Mouse (Mus musculus) frontal cortex, postnatal 36 days (tissue): Measurements from ENCODE around the gene Dnaic1.
"Not testable (repeated sequence)": the region's sequence is repeated elsewhere in the genome, so short reads cannot be mapped to it uniquely, and the experiment has no call there.

Experiments
- DNase-seq, 2 experiments: peaks; one replicate each; pipeline ENCODE4 v3.0.0; 2022; ENCODE audit warnings: low spot score in 2 of 2

Gene Dnaic1

DNA sequence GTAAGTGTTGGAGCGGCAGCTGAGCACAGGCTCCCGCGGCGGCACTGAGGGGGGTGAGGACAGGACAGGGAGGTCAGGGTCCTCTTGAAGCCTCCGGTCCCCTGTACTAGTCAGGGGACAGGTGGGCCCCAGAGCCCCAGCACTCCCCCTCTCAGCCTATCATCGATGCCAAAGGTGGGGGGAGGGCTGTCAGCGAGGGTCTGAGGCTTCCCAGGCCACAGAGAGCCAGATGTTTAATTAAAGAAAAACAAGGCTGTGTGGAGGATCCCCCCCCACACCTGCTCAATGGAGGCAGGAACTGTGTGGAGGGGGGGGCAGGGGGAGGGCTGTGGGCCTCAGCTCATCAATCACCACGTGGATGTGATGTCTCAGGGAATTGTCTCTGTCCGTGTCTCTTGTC is 94.0 kb downstream of the Dnaic1 start:
- DNase-seq = no peak

DNA sequence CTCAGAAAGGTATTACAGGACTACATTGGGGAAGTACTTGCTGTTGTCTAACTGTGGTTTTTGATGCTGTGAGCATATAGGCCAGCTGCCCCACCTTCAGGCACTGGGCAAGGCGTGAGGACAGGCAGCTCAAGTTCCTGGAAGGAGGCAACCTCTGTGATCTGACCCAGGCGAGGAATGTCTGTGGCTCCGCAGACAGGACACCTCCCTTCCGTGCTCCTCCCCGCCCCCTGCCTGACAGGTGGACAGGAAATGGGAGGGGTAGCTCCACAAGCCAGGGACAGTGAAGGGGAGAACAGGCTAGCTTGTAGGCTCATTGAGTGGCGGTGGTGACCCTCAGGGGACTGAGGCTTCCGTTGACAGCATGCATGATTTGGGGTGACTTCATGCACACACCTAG is 95.0 kb downstream of the Dnaic1 start:
- DNase-seq = no peak

DNA sequence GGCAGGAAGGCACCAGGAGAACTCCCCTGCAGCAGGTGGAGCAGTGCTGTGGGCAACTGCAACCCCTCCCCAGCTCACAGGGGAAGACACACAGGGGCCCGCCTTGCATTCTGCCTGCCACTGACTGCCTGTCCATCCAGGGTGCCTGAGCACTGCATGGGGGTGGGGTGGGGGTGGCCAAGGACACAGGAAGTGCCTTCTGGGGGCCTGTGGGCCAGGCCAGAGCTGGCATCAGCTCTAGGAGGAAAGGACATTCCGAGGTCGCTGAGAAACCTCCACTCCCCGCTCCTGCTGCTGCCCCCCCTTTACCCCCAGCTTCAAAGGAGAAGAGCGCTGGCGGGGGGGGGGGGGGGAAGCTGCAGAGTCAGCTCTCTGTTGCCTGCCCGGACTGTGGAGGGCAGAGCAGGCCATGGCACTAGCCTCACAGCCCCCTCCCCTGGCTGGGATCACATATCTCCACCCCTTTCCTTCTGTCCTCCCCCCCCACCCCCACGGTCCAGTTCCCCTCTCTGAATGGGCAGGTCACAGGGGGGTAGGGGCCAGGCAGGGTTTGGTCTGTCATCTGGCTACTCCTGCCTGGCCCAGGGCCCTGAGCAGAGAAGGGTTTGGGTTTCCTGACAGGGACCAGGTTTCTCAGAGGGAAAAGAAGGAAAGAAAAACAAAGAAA is 95.6 kb downstream of the Dnaic1 start:
- DNase-seq = no peak

DNA sequence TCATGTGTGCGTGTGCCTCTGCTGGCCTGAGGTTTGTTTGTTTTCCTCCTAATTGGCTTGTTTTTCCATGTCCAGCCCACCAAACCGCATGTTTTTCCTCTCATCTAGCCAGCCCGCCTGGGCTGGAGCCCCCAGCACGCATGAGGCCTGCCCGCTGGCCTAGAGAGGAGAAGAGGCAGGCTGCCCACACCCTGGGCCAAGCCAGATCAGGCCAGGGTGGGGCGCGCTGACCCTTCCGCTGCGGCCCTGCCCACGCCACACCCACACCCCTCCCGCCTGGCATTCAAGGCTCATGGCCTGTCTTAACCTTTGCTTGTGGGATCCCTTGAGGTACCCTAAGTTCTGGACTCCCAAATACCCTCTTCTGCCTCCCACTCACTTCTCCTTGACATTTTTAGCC is 97.1 kb downstream of the Dnaic1 start:
- no peak for DNase-seq

DNA sequence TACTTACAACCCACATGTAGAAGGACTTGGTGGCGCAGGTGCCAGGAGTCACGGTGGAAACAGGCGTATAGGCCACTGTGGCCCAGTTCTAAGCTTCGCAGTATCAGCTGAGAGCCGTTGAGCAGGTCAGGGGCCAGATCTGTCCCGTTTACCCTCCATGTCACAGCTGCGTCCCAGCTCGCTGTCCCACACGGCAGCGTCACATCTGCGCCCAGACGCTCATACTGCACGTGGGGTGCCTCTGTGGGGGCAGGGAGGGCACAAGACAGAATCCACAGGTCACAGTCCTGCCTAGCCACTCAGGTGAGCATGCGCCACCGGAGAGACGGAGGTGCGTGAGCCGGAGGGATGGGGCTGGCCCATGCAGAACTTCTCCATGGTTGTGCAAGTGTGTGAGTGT is 101.3 kb downstream of the Dnaic1 start:
- no peak for DNase-seq

DNA sequence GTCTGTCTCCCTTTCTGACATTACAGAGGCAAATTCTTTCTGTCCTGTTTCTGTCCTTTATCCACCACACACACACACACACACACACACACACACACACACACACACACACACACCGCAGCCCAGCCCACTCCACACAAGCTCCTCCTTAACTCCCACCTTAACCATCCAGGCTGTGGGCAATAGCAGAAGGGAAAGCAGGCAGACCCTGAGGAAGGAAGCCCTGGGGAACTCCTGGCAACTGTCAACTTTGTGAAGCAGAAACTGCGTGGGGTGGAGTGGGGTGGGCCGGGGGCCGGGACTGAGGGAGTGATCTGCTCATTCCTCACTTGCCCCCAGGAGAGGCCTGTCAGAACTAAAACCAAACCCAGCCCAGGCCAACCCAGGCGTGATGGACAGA is 101.9 kb downstream of the Dnaic1 start:
- DNase-seq = no peak

DNA sequence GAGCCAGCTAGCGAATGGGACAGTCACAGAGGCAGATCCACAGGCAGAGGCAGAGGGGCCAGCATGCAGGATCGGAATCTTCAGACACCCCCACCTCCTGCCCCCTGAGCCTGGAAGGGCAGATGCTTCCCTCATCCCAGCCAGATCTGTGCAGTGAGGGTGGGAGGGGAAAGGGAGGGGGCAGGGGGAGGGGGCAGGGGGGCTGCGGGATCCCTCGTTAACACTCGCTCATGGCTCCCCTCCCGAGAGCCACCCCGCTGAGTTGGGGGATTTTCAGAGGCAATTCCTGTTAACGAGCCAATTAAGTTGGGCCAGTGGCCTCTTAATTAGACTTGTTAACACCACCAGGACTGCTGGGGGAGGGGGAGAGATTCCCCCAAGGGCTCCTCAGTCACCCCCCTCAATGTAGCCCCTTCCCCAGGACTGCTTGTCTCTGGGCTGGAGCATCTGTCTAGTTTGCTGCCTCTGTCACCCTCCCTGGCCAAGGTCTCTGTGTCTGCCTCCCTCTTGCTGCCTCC is 102.4 kb downstream of the Dnaic1 start:
- no peak for DNase-seq

DNA sequence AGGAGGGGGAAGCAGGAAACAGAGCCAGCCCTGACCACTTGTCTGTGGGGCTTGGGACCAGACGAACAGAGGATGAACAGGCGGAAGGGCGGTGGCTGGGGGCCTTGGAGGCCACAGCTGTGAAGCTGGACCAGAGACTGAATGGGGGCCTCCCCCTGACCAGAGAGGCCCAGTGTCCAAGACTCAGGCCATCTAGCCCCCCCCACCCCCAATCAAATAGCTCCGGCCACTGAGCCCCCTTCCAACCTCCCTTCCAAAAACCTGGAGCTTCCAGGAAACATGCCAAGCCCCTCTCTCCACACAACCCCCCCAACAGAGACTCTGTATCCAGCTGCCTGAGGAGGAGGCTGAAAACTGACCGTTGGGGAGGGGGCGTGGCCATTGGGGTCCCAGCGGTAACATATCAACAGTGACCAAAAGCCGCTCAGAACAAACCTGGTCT is 103.0 kb downstream of the Dnaic1 start:
- no peak for DNase-seq

DNA sequence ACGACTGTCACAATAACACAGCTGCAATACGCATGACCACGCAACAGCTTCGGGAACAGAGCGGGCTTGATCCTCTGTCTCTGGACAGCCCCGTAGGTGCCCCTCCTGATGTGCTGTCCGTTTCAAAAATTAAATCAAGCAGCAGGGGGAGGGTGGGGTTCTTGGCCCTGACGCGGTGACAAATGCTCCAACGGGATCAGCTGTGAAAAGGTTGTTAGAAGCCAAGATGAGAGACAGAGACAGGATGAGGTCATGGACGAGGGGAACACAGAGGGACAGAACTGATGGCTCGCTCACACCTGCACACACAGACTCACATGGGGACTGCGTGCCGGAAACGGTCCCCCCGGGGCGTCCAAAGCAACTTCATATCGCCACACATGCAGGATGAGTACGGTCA is 103.6 kb downstream of the Dnaic1 start:
- no peak for DNase-seq

DNA sequence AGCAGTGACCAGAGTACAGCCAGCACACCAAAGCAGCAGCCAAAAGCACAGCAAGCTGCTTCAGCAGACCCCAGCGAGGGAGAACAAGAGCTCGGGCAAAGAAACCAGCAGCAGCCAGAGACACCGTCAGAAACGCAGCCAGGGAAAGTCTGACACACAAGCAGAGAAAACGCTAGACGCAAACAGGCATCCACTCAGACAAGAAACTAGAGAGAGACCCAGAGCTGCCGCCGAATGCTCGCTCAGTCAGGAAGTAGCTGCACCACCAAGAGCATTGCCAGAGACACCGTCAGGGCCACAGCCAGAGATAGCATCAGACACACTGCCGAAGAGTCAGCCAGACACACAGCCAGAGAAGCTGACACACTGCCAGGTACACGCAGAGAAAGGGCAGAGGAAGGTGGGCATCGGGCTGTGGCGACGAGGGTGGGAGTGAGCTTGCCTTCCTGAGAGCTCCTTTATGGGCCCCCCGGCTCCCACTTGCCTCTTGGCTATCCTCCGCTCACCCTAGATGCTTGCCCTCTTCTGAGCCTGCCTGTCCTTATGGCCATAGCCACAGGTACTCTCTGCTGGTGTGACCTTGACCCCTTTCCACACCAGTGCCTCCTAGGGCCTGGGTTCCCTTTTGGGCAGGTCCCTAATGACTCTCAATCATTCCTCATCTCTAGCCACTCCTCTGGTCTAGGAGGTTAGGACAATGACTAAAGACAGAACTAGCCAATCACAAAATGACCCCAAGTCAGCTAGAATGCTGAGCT is 106.9 kb downstream of the Dnaic1 start:
- DNase-seq = no peak

DNA sequence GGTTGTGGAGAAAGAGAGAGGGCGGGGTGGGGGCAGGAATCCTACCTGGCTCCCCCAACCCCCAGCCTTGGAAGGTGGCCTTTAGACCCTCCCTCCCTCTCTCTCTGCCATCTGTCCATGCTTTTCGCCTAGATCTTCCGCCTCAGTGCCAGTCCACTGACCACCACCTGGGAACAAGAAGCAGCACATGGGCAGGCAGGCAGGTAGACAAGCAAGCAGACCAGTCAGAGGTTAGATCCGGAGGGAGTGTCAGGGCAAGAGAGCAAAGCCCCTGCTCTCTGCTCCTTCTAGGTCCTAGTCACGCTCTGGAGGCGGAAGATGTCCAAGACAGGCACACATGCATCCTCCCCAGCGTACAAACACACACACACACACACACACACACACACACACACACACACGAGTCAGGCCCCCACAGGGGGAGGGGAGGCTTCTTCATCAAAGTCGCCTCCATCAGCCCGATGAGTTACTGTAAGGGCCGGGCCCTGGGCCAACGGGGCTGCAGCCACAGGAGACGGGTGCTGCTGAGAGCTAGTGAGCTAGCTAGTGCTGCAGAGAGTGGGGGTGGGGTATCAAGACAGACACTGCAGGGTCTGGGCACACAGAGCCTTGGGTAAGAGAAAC is 107.5 kb downstream of the Dnaic1 start:
- no peak for DNase-seq

DNA sequence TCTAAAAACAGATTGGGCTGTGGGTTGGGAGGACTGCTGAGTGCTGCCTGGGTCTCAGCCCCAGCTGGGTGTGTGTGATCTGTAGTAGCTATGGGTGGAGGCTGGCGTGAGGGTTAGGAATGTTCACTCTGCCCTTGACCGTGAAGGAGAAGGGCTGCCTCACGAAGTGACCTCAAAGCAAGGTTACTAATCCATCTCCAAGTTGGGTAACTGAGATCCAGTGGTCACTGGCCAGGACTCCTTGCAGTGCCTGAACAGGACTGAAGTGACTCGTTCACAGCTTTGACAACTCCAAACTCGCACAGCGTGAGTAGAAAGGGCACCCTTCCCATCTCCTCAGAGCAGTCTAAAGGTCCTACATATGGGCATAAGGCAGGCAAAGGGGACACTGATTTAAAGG is 109.3 kb downstream of the Dnaic1 start:
- DNase-seq = no peak

DNA sequence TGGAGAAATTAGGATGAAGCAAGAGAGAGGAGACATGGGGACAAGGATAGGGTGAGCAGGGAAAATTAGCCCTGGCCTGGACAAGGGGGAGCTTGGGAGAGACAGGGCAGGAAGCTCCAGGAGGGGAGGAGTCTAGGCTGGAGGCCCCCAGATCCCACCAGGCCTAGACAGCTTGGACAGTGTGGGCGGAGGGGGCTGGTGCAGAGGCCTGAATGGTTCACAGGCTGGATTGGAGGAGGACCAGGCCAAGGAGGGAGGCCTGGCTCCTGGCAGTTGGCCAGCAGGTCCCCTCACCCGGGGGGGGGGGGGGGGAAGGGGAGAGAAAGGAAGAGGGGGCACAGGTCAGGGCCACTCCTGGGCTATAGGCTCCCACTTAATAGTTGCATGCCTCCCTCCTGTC is 109.7 kb downstream of the Dnaic1 start:
- no peak for DNase-seq

DNA sequence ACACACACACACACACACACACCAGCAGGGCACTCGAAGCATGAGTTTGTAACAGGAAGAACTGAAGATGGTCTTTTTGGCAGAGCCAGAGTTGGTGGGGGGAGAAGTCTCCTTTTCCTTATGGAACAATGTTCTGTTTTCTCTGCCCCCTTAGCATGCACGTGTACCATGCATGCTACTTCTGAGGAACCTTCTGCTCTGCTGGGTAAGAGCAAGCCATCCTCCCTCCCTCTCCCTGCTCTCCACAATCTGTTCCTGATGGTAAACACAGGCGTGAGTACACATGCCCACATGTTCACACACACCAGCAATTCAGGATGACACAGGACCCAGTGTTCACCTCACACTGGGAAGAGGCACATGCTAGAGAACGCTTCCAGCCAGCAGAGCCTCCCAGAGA is 111.6 kb downstream of the Dnaic1 start:
- DNase-seq = peak in 1 of 2 experiments; percentile 55

DNA sequence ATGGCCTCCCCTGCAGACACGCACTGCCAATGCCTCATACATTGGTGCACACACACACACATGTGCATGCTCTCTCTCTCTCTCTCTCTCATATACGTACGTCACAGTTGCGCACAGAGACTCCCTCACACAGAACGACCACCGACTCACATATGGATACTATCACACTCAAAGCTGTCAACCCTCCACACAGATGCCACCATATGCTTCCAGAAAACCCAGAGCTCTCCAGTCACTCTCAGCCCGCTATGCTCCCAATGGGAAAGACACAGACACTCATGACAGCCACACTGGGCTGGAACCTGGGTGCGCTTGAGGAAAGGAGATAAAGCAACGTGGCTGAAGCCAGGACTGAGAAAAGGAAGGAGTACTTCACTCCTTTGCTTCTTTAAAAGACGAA is 112.4 kb downstream of the Dnaic1 start:
- no peak for DNase-seq

DNA sequence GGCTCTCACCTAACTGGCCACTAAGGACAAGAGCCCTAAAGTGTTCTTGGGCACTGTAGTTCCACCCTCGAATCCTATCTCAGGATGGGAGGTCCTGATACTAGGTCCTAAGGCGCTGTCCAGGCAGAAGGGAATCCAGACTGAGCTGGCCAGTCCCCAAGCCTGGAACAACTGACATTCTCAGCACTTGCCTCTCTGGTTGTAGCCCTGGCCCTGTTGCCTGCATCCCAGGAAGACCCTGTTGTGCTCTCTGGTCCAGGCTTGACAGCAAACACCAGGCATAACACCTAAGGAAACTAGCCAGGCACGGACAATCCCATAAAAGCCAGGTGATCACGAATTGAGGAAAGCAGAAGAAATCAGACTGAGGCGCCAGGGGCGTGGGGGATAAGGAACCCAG is 113.2 kb downstream of the Dnaic1 start:
- no peak for DNase-seq

DNA sequence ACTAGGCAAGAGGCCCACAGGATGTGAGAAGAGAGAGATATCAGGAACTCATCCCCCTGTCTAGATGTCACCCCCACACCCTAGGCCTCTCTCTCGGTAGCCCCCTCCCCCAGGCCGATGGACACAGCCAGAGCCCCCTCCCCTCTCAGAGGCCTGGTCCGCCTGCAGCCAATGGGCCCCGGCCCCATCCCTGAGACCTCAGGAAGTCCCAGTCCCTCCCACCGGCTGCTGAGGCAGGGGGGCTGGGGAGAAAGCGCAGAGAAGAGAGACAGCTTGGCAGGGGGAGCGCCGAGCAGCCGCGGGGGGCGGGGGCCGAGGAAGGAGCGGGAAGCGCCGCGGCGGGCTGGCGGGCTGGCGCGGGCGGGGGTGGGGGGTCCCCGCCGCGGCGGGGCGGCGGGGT is 113.7 kb downstream of the Dnaic1 start:
- DNase-seq = not testable (repeated sequence)

DNA sequence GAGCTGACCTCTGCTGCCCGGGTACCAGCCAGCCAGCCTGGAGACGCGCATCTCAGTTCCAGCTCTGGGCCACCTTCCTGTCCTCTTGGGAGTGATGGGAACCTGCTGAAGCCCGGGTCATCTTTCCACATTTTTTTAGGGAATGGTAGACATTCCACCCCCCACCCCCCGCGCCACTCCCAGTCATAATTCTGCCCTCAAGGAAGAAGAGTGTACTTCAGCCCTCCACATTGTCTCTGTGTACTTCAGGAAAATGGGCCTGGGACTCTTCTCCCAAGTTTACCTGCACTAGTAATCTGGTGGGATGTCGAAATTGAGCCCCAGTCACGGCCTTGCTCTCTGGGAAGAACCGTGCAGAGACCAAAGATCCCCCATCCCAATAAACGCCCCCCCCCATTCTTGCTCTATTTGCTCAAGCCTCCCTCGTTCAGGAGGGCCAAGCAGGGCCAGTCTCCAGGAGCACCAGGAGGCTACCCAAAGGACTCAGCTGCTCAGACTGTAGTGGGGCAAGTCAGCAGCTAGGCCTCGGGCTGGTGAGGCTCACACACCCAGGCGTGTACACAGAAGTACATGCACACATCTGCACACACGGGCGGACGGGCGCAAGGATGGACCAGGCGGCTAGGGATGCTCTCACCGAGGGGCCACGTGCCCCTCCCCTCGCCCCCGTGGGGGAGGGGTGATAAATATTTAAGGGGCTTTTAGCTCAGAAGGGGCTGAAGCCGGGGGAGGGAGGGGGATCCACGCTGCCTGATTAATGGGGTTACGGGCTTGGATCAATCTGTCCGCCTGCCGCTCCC is 114.8 kb downstream of the Dnaic1 start:
- DNase-seq = not testable (repeated sequence)

DNA sequence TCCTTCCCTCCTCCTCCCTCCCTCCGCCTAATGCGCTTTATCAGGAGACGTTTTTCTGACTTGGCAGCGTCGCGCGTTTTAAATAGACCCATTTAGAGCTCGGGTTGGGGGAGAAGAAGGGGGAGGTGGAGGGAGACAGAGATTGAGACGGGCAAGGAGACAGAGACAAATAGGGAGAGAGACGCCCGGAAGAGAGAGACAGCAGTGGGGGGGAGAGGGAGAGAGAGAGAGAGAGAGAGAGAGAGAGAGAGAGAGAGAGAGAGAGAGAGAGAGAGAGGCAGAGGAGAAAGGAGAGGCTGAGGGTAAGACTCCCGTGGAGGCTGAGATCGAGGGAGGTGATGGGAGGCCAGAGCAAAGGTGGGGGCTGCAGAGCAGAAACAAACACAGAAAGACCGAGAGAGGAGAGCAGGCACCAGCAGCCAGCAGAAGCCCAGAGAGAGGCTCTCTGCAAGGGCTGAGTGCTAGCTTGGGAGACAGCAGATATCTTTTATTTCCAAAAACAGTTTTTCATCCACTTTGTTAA is 115.4 kb downstream of the Dnaic1 start:
- not testable (repeated sequence) for DNase-seq

DNA sequence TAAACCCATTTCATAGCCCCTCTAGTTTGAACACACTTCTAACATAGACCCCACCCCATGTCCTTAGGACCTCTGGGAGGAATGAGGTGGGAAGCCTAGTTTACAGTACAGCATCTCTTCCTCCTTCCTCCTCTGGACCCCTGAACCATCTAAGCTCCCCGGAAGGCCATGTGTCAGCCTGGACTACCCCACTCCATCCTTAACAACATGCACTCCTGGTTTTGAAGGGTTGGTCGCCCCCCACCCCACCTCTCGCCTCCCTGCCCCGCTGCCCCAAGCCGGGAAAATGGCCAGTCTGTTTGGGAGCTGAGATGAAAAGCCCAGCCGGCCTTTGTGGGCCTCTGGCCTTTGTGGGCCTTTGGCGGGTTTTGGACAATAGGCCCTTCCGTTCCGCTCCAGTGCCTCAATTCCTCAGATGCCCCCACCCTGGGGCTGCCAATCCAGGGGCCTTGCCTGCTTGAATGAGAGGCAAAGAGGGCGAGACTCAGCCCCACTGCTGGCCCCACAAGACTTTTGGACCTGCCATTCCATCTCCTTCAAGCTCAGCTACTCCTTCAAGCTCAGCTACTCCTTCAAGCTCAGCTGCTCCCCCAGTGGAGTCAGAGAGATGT is 116.4 kb downstream of the Dnaic1 start:
- not testable (repeated sequence) for DNase-seq
